Mouse (Mus musculus) hindbrain, embryonic 16.5 days (tissue): ENCODE data around the gene Lgals4. TPM values are rescaled to one million over a fixed set of nuclear protein-coding genes. Genes with fewer than 3 reads are reported as not detected.

Experiments
- ATAC-seq: fragments of 200-750 bp; cut with Nextera tagmentation; 2 replicates; pipeline ENCODE4 v1.8.0; 2017; ENCODE audit warnings: moderate TSS enrichment, moderate library complexity
- H3K27ac ChIP-seq: fragments of 300-500 bp; sonication (generic); 2 replicates; pipeline ENCODE4 v1.5.1; 2014; ENCODE audit warnings: low read depth, mild to moderate bottlenecking, control low read depth, low read length, moderate library complexity
- H3K27me3 ChIP-seq: fragments of 300-500 bp; sonication (generic); replicated peaks from 2 replicates; pipeline ENCODE4 v1.6.1; 2014; ENCODE audit warnings: low read length; ENCODE audit not compliant: control insufficient read depth, insufficient read depth
- H3K36me3 ChIP-seq: fragments of 300-500 bp; sonication (generic); 2 replicates; pipeline ENCODE4 v1.6.1; 2014; ENCODE audit warnings: mild to moderate bottlenecking, low read length, moderate library complexity, mixed read lengths; ENCODE audit not compliant: control insufficient read depth, insufficient read depth
- H3K4me1 ChIP-seq: fragments of 300-500 bp; sonication (generic); 2 replicates; pipeline ENCODE4 v1.6.1; 2014; ENCODE audit warnings: low read depth, low read length; ENCODE audit not compliant: control insufficient read depth, insufficient read depth
- H3K4me2 ChIP-seq: fragments of 300-500 bp; sonication (generic); 2 replicates; pipeline ENCODE4 v1.6.1; 2014; ENCODE audit warnings: mild to moderate bottlenecking, low read length, control low read depth, moderate library complexity
- H3K4me3 ChIP-seq: fragments of 300-500 bp; sonication (generic); 2 replicates; pipeline ENCODE4 v1.5.1; 2014; ENCODE audit warnings: mild to moderate bottlenecking, low read length, control low read depth, moderate library complexity
- H3K9ac ChIP-seq: fragments of 300-500 bp; sonication (generic); 2 replicates; pipeline ENCODE4 v1.6.1; 2014; ENCODE audit warnings: low read depth, mild to moderate bottlenecking, control low read depth, low read length, moderate library complexity
- H3K9me3 ChIP-seq: fragments of 300-500 bp; sonication (generic); 2 replicates; pipeline ENCODE4 v1.6.1; 2014; ENCODE audit warnings: mild to moderate bottlenecking, low read length, moderate library complexity; ENCODE audit not compliant: control insufficient read depth
- WGBS: fragments of 180-500 bp; shearing (Covaris S2); extraction: QIAGEN DNeasy Blood & Tissue Kit; methylation state at CpG from one replicate; pipeline ENCODE4 v1.1.7; 2014; 5-methylcytosine and 5-hydroxymethylcytosine counted together
- polyA plus RNA-seq: library from polyadenylated mRNA; unstranded; fragments of >200 nt; fragmentation: Nextera tagmentation; extraction: Ambion mirVana; gene quantifications from 2 replicates; pipeline ENCODE4 v1.2.1, GENCODE M21; 2015

Lgals4 gene
- polyA plus RNA-seq, 1 experiment from 2014 or later: 5.3 TPM

- Histone ChIP-seq H3K4me1 (peaks cover 13% of the 10 kb centered on the region), H3K27me3 (no peaks in the 10 kb centered on the region), H3K4me2 (peak overlapping the region; percentile 62), H3K36me3 (peaks cover 28% of the 10 kb centered on the region), H3K4me3 (peak overlapping the region; percentile 52), H3K27ac (peak overlapping the region; percentile 73), H3K9me3 (no peaks in the 10 kb centered on the region), H3K9ac (peak overlapping the region; percentile 70)
- ATAC-seq: no peak
- 52% methylated on average over 11 of the region's 11 CpGs for WGBS
These were observed 7.8 kb upstream of the Lgals4 start for GRCm38 (mm10) chr7:28825686-28826401.

GRCm38 (mm10) chr7:28826402-28826772, 7.3 kb upstream of the Lgals4 start:
- Histone ChIP-seq H3K4me1 (peaks cover 12% of the 10 kb centered on the region), H3K4me2 (no peak overlapping the region), H3K4me3 (no peak overlapping the region), H3K27ac (no peak overlapping the region; the same call in 1 of the 2 replicates), H3K27me3 (no peaks in the 10 kb centered on the region), H3K36me3 (peaks cover 28% of the 10 kb centered on the region), H3K9ac (peak overlapping the region; percentile 70; the same call in 1 of the 2 replicates), H3K9me3 (no peaks in the 10 kb centered on the region)
- 90% methylated on average over 7 of the region's 7 CpGs for WGBS
- ATAC-seq: no peak

- peaks cover 10% of the 10 kb centered on the region for H3K4me1 ChIP-seq
- H3K9ac ChIP-seq: no peak overlapping the region
- no peak overlapping the region for H3K4me3 ChIP-seq
- no peak overlapping the region for H3K27ac ChIP-seq
- no peaks in the 10 kb centered on the region for H3K27me3 ChIP-seq
- no peak overlapping the region for H3K4me2 ChIP-seq
- no peak for ATAC-seq
- H3K36me3 ChIP-seq: peaks cover 25% of the 10 kb centered on the region
- WGBS: 59% methylated on average over 3 of the region's 3 CpGs
- no peaks in the 10 kb centered on the region for H3K9me3 ChIP-seq
These were observed 6.3 kb upstream of the Lgals4 start for GRCm38 (mm10) chr7:28827338-28827737.

- no peak overlapping the region for H3K4me2 ChIP-seq
- peaks cover 6% of the 10 kb centered on the region for H3K4me1 ChIP-seq
- ATAC-seq: no peak
- H3K27ac ChIP-seq: no peak overlapping the region
- no peak overlapping the region for H3K9ac ChIP-seq
- WGBS: 93% methylated on average over 8 of the region's 8 CpGs
- H3K4me3 ChIP-seq: no peak overlapping the region
- H3K36me3 ChIP-seq: peaks cover 19% of the 10 kb centered on the region
- H3K9me3 ChIP-seq: no peaks in the 10 kb centered on the region
- no peaks in the 10 kb centered on the region for H3K27me3 ChIP-seq
These were observed 3.8 kb upstream of the Lgals4 start for GRCm38 (mm10) chr7:28829821-28830220.

- WGBS: 89% methylated on average over 5 of the region's 5 CpGs
- Histone ChIP-seq H3K27ac (no peak overlapping the region), H3K9ac (no peak overlapping the region), H3K4me3 (no peak overlapping the region), H3K27me3 (no peaks in the 10 kb centered on the region), H3K9me3 (no peaks in the 10 kb centered on the region), H3K36me3 (peaks cover 19% of the 10 kb centered on the region), H3K4me2 (no peak overlapping the region), H3K4me1 (peaks cover 1% of the 10 kb centered on the region)
- no peak for ATAC-seq
These were observed 2.7 kb upstream of the Lgals4 start for GRCm38 (mm10) chr7:28830981-28831380.

GRCm38 (mm10) chr7:28831411-28832125, 2.1 kb upstream of the Lgals4 start:
- Histone ChIP-seq H3K4me2 (no peak overlapping the region), H3K9me3 (no peaks in the 10 kb centered on the region), H3K27me3 (no peaks in the 10 kb centered on the region), H3K4me3 (no peak overlapping the region), H3K9ac (no peak overlapping the region), H3K27ac (no peak overlapping the region), H3K36me3 (peaks cover 19% of the 10 kb centered on the region), H3K4me1 (no peaks in the 10 kb centered on the region)
- WGBS: 92% methylated on average over 17 of the region's 17 CpGs
- no peak for ATAC-seq

GRCm38 (mm10) chr7:28832137-28832536, 1.5 kb upstream of the Lgals4 start:
- Histone ChIP-seq H3K9ac (no peak overlapping the region), H3K27me3 (no peaks in the 10 kb centered on the region), H3K4me3 (no peak overlapping the region), H3K36me3 (peaks cover 19% of the 10 kb centered on the region), H3K4me2 (no peak overlapping the region), H3K4me1 (no peaks in the 10 kb centered on the region), H3K27ac (no peak overlapping the region), H3K9me3 (no peaks in the 10 kb centered on the region)
- 76% methylated on average over 6 of the region's 6 CpGs for WGBS
- ATAC-seq: no peak

- Histone ChIP-seq H3K9ac (no peak overlapping the region), H3K27ac (no peak overlapping the region), H3K36me3 (peaks cover 2% of the 10 kb centered on the region; the same call in 1 of the 2 replicates), H3K4me2 (no peak overlapping the region), H3K27me3 (no peaks in the 10 kb centered on the region), H3K4me1 (no peaks in the 10 kb centered on the region), H3K4me3 (no peak overlapping the region), H3K9me3 (no peaks in the 10 kb centered on the region)
- ATAC-seq: no peak
- 90% methylated on average over 5 of the region's 5 CpGs for WGBS
These were observed 3.3 kb downstream of the Lgals4 start for GRCm38 (mm10) chr7:28836936-28837335.

- Histone ChIP-seq H3K9me3 (no peaks in the 10 kb centered on the region), H3K27me3 (no peaks in the 10 kb centered on the region), H3K9ac (no peak overlapping the region), H3K4me3 (no peak overlapping the region), H3K4me1 (no peaks in the 10 kb centered on the region), H3K36me3 (no peaks in the 10 kb centered on the region), H3K27ac (no peak overlapping the region), H3K4me2 (no peak overlapping the region)
- no peak for ATAC-seq
- 78% methylated on average over 9 of the region's 9 CpGs for WGBS
These were observed 4.7 kb downstream of the Lgals4 start for GRCm38 (mm10) chr7:28838331-28838730.
